Mouse (Mus musculus) limb, embryonic 14.5 days (tissue): ENCODE measurements around the gene Atp2b2. TPM values are rescaled to one million over a fixed set of nuclear protein-coding genes. Genes with fewer than 3 reads are reported as not detected.

Experiments
- ATAC-seq: fragments of 200-750 bp; cut with Nextera tagmentation; 2 replicates; pipeline ENCODE4 v1.8.0; 2017; ENCODE audit warnings: low read depth, moderate number of reproducible peaks, moderate TSS enrichment; ENCODE audit not compliant: low FRiP score
- DNase-seq: peaks from one replicate; pipeline ENCODE4 v3.0.0-alpha.2; 2015; ENCODE audit warnings: low spot score
- H3K27ac ChIP-seq: fragments of 300-500 bp; sonication (generic); replicated peaks from 2 replicates; pipeline ENCODE4 v1.5.1; 2014; ENCODE audit warnings: low read depth, mild to moderate bottlenecking, low read length, moderate library complexity, mixed read lengths
- H3K27me3 ChIP-seq: fragments of 300-500 bp; sonication (generic); 2 replicates; pipeline ENCODE4 v1.6.1; 2014; ENCODE audit warnings: low read length, mixed read lengths; ENCODE audit not compliant: control insufficient read depth, insufficient read depth
- H3K36me3 ChIP-seq: fragments of 300-500 bp; sonication (generic); 2 replicates; pipeline ENCODE4 v1.6.1; 2014; ENCODE audit warnings: mild to moderate bottlenecking, low read length, moderate library complexity, mixed read lengths; ENCODE audit not compliant: control insufficient read depth, insufficient read depth
- H3K4me1 ChIP-seq: fragments of 300-500 bp; sonication (generic); 2 replicates; pipeline ENCODE4 v1.6.1; 2014; ENCODE audit warnings: antibody characterized with exemption, low read length, mixed read lengths; ENCODE audit not compliant: control insufficient read depth, insufficient read depth
- H3K4me2 ChIP-seq: fragments of 300-500 bp; sonication (generic); replicated peaks from 2 replicates; pipeline ENCODE4 v1.6.1; 2014; ENCODE audit warnings: low read depth, mild to moderate bottlenecking, low read length, moderate library complexity; ENCODE audit not compliant: severe bottlenecking
- H3K4me3 ChIP-seq: fragments of 300-500 bp; sonication (generic); replicated peaks from 2 replicates; pipeline ENCODE4 v1.5.1; 2014; ENCODE audit warnings: low read length
- H3K9ac ChIP-seq: fragments of 300-500 bp; sonication (generic); 2 replicates; pipeline ENCODE4 v1.6.1; 2014; ENCODE audit warnings: mild to moderate bottlenecking, low read depth, low read length, moderate library complexity; ENCODE audit not compliant: severe bottlenecking
- H3K9me3 ChIP-seq: fragments of 300-500 bp; sonication (generic); 2 replicates; pipeline ENCODE4 v1.6.1; 2016; ENCODE audit warnings: low read length; ENCODE audit not compliant: control insufficient read depth
- POLR2A ChIP-seq: fragments of 200-500 bp; IDR thresholded peaks from 2 replicates; pipeline ENCODE4 v1.8.0; 2012; ENCODE audit warnings: inconsistent platforms, mild to moderate bottlenecking, moderate library complexity, borderline replicate concordance; ENCODE audit not compliant: insufficient read depth, insufficient read length; ENCODE audit errors: extremely low read depth
- WGBS: fragments of 180-500 bp; shearing (Covaris S2); extraction: QIAGEN DNeasy Blood & Tissue Kit; methylation state at CpG from one replicate; pipeline ENCODE4 v1.1.7; 2014; 5-methylcytosine and 5-hydroxymethylcytosine counted together
- polyA plus RNA-seq, 2 experiments: library from polyadenylated mRNA; depleted of rRNA in 1 of 2; stranded (reverse) in 1 of 2; unstranded in 1 of 2; fragments of >200 nt; fragmentation: Nextera tagmentation in 1 of 2; extraction: Ambion mirVana in 1 of 2; gene quantifications; 2 replicates each; pipeline versions ENCODE4 v1.2.1 to v1.2.3; 2012 to 2014

Gene Atp2b2
- polyA plus RNA-seq, 2 experiments, result 0.09 to 0.11 TPM

DNA sequence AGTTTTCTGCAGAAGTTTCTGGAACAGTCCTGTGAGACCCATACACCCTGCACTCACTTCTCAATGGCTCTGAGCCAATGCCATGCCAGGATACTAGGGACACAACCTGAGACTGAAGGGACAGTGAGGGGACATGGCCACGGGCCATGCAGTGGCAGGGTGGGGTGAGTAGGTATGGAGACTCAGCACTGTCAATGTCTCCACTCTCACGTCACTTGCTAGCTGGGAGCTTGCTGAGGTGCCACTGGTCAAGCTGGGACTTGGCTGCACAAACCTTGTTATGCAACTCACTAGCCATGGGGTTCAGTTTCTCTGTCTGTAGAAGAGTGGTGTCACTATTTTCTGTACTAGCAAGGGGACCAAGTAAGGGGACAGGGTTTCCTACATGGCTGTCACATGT is 167.2 kb downstream of the Atp2b2 start:
- WGBS, result 65% methylated on average over 2 of the region's 2 CpGs
- no peak overlapping the region for H3K9ac ChIP-seq
- no peaks in the 10 kb centered on the region for H3K36me3 ChIP-seq

DNA sequence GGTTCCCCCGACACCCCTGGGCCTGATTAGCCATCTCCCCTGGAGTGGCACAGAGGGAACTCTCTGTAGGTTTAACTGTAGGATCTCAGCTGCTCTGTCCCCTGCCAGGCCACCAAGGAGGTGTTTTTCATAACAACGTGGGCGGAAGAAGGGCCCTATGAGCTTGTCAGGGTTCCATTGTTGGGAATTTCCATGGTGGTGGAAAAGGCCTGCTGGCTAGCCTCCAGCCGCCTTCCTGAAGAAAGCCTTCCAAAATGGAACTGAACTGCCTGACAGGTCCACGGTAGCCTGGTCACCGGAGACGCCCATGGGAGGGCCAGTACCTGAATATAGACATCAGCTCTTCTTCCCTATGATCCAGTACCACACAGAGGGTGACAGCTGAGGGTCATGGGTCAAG is 169.8 kb downstream of the Atp2b2 start:
- Histone ChIP-seq H3K9me3 (no peaks in the 10 kb centered on the region), H3K27ac (no peak overlapping the region), H3K9ac (no peak overlapping the region), H3K27me3 (no peaks in the 10 kb centered on the region), H3K36me3 (no peaks in the 10 kb centered on the region), H3K4me1 (no peaks in the 10 kb centered on the region), H3K4me2 (no peak overlapping the region), H3K4me3 (no peak overlapping the region)
- TF ChIP-seq POLR2A, result no peak
- DNase-seq (no peak), ATAC-seq (no peak)
- 71% methylated on average over 7 of the region's 7 CpGs for WGBS

More for the DNA sequence above, 167.2 kb downstream of the Atp2b2 start:
- H3K27ac ChIP-seq, result no peak overlapping the region
- H3K4me3 ChIP-seq, result no peak overlapping the region
- no peak for TF ChIP-seq POLR2A
- H3K4me1 ChIP-seq, result no peaks in the 10 kb centered on the region
- H3K4me2 ChIP-seq, result no peak overlapping the region
- no peaks in the 10 kb centered on the region for H3K27me3 ChIP-seq
- no peak for DNase-seq
- ATAC-seq, result no peak
- no peaks in the 10 kb centered on the region for H3K9me3 ChIP-seq

DNA sequence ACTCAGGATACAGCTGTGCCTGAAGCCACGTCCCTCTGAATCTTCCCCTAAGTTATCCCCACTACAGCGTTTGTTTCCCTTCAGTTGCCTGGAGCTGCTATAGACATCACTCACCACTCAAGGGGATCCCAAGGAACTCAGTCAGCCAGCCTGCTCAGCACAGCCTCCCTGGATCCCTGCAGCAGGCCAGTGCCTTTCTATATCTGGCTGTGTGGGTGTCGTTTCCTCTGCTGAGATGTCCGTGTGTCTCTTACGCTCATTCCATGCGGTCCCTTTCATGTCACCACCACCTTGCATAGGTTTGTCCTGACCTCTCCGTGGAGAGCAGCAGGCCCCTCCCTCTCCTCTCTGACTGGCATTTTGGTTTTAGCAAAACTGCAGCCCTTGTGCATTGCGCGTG is 171.6 kb downstream of the Atp2b2 start:
- Histone ChIP-seq H3K27me3 (no peaks in the 10 kb centered on the region), H3K9me3 (no peaks in the 10 kb centered on the region), H3K9ac (no peak overlapping the region), H3K27ac (no peak overlapping the region), H3K36me3 (no peaks in the 10 kb centered on the region), H3K4me2 (no peak overlapping the region), H3K4me3 (no peak overlapping the region), H3K4me1 (no peaks in the 10 kb centered on the region)
- no peak for TF ChIP-seq POLR2A
- ATAC-seq (no peak), DNase-seq (no peak)
- 80% methylated on average over 9 of the region's 9 CpGs for WGBS

DNA sequence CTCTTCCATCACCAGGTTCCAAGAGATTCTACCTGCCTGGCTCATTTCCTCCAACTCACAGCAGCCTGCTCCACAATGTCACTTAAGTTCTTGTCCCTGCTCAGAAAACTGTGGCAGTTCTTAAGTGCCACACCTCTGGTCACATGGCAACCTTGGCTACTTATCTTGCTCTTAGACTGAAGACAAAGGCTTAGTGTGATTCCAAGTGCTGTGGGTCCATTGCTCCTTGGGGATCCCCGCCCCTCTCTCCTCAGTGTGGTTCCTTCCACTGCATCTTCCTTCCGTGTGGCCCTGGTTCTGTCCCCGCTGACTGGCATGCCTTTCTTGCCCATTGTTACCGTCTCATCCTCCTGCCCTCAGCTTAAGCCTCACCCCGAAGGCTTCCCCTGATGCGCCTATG is 173.9 kb downstream of the Atp2b2 start:
- ATAC-seq (no peak), DNase-seq (no peak)
- H3K4me1 ChIP-seq, result no peaks in the 10 kb centered on the region
- H3K27me3 ChIP-seq, result no peaks in the 10 kb centered on the region
- H3K36me3 ChIP-seq, result no peaks in the 10 kb centered on the region
- no peak overlapping the region for H3K4me3 ChIP-seq
- H3K4me2 ChIP-seq, result no peak overlapping the region
- TF ChIP-seq POLR2A, result no peak
- H3K9ac ChIP-seq, result no peak overlapping the region
- no peaks in the 10 kb centered on the region for H3K9me3 ChIP-seq
- 88% methylated on average over 6 of the region's 6 CpGs for WGBS
- H3K27ac ChIP-seq, result no peak overlapping the region

DNA sequence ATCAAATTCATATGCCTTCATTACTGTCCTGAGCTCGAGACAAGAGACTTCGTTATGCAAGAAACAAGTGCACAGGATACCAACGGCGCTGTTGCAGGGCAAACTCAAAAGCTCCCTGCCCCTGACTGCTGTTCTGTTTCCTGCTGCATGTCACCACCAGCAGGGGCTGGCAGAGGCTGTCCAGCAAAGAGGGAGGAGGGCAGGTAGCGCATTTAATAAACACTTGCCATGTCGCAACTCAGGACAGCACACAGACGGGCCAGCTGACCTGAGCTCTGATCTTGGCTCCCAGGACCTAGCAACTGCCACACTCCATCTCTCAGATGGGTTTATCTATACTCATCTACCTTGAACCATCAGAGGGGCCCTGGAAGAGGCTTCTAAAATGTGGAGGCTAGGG is 176.7 kb downstream of the Atp2b2 start:
- DNase-seq, result no peak
- H3K4me2 ChIP-seq, result no peak overlapping the region
- 70% methylated on average over 7 of the region's 7 CpGs for WGBS
- H3K4me1 ChIP-seq, result no peaks in the 10 kb centered on the region
- H3K4me3 ChIP-seq, result no peak overlapping the region
- no peaks in the 10 kb centered on the region for H3K9me3 ChIP-seq
- no peaks in the 10 kb centered on the region for H3K36me3 ChIP-seq
- TF ChIP-seq POLR2A, result no peak
- no peak for ATAC-seq
- no peak overlapping the region for H3K9ac ChIP-seq
- H3K27me3 ChIP-seq, result no peaks in the 10 kb centered on the region
- H3K27ac ChIP-seq, result no peak overlapping the region

DNA sequence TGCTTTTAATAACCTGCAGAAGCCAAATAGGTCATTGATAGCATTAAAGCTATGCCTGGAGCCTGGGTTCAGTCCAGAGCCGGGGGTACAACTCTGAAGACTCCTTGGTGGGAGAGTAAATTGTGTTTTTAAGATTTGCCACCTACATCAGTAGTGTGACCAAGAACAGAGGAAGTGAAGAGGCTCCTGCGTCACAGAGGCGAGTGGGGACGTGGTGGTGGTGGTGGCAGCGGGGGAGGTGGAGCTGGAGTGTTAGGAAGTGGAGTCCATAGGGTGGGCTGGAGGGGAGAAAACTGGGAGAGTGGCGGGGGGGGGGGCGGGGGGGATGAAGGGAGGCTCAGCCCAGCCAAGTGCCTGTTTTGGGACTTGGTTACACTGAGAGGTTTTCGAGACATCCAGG is 177.6 kb downstream of the Atp2b2 start:
- no peak overlapping the region for H3K27ac ChIP-seq
- ATAC-seq, result no peak

More for the DNA sequence above, 177.6 kb downstream of the Atp2b2 start:
- Histone ChIP-seq H3K36me3 (no peaks in the 10 kb centered on the region), H3K4me1 (no peaks in the 10 kb centered on the region), H3K9ac (no peak overlapping the region), H3K4me2 (no peak overlapping the region), H3K9me3 (no peaks in the 10 kb centered on the region), H3K27me3 (no peaks in the 10 kb centered on the region), H3K4me3 (no peak overlapping the region)
- TF ChIP-seq POLR2A, result no peak
- DNase-seq, result no peak
- 64% methylated on average over 7 of the region's 8 CpGs for WGBS
